Mouse (Mus musculus) forebrain, embryonic 14.5 days (tissue): ENCODE measurements at regions not wholly inside any gene's neighbourhood (a gene's known extent, or its start where the extent isn't known, plus 50 kb on each side); places are given as distances from the start of the nearest gene placed in this dataset.
A peak's percentile ranks its signal among the peaks of the same experiment; 100 is the strongest.

Experiments used
- ATAC-seq: fragments of 200-750 bp; cut with Nextera tagmentation; 2 replicates; pipeline ENCODE4 v1.8.0; 2017; ENCODE audit warnings: mild to moderate bottlenecking, moderate library complexity
- DNase-seq: peaks from one replicate; pipeline ENCODE4 v3.0.0-alpha.2; 2015; ENCODE audit warnings: low spot score
- H3K27ac ChIP-seq: fragments of 300-500 bp; sonication (generic); 2 replicates; pipeline ENCODE4 v1.5.1; 2014; ENCODE audit warnings: low read depth, mild to moderate bottlenecking, control low read depth, low read length, moderate library complexity
- H3K27me3 ChIP-seq: fragments of 300-500 bp; sonication (generic); replicated peaks from 2 replicates; pipeline ENCODE4 v1.6.1; 2014; ENCODE audit warnings: low read length, control low read depth, mixed read lengths; ENCODE audit not compliant: control insufficient read depth, insufficient read depth
- H3K36me3 ChIP-seq: fragments of 300-500 bp; sonication (generic); 2 replicates; pipeline ENCODE4 v1.6.1; 2014; ENCODE audit warnings: low read length, control low read depth; ENCODE audit not compliant: control insufficient read depth, insufficient read depth
- H3K4me1 ChIP-seq: fragments of 300-500 bp; sonication (generic); 2 replicates; pipeline ENCODE4 v1.6.1; 2014; ENCODE audit warnings: antibody characterized with exemption, low read length, control low read depth; ENCODE audit not compliant: control insufficient read depth, insufficient read depth
- H3K4me2 ChIP-seq: fragments of 300-500 bp; sonication (generic); 2 replicates; pipeline ENCODE4 v1.6.1; 2014; ENCODE audit warnings: mild to moderate bottlenecking, control low read depth, low read length
- H3K4me3 ChIP-seq: fragments of 300-500 bp; sonication (generic); 2 replicates; pipeline ENCODE4 v1.5.1; 2014; ENCODE audit warnings: low read depth, low read length, control low read depth
- H3K9ac ChIP-seq: fragments of 300-500 bp; sonication (generic); 2 replicates; pipeline ENCODE4 v1.6.1; 2014; ENCODE audit warnings: mild to moderate bottlenecking, low read length, control low read depth, moderate library complexity
- H3K9me3 ChIP-seq: fragments of 300-500 bp; sonication (generic); replicated peaks from 2 replicates; pipeline ENCODE4 v1.6.1; 2016; ENCODE audit warnings: low read length, control low read depth, mixed read lengths; ENCODE audit not compliant: control insufficient read depth
- WGBS: fragments of 180-500 bp; shearing (Covaris S2); extraction: QIAGEN DNeasy Blood & Tissue Kit; methylation state at CpG from one replicate; pipeline ENCODE4 v1.1.7; 2014; 5-methylcytosine and 5-hydroxymethylcytosine counted together

GRCm38 (mm10) chr10:66177318-66177717 lies 918.6 kb upstream of the Jmjd1c start:
- Histone ChIP-seq H3K4me3 (no peak overlapping the region), H3K9me3 (no peaks in the 10 kb centered on the region), H3K4me1 (no peaks in the 10 kb centered on the region), H3K27me3 (no peaks in the 10 kb centered on the region), H3K27ac (no peak overlapping the region), H3K36me3 (no peaks in the 10 kb centered on the region), H3K4me2 (no peak overlapping the region), H3K9ac (no peak overlapping the region)
- peak; percentile 60; the same call in 1 of the 2 replicates for ATAC-seq
- peak; percentile 47 for DNase-seq
- WGBS = 14% methylated on average over 3 of the region's 3 CpGs

- ATAC-seq = no peak
- WGBS = 90% methylated on average over 2 of the region's 2 CpGs
Observed at GRCm38 (mm10) chr10:66181231-66181630, 914.7 kb upstream of the Jmjd1c start.

DNA sequence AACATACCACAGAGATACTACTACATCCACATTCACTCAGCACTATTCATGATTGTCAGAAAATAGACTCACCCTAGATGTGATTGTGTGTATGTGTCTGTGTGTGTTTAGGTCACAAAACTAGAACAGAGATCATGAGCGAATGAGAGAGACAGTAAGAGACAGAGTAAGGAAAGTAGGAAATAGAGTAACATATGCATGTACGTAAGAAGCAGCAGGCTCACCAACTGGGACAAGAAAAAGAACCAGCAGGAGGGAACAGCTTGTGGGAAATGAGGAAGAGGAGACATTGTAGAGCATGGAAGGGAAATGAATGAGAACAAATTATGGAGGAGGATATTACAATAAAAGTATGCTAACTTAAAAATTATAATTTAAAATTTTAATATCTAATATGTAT lies 912.9 kb upstream of the Jmjd1c start:
- Histone ChIP-seq H3K36me3 (no peaks in the 10 kb centered on the region), H3K4me2 (no peak overlapping the region), H3K4me3 (no peak overlapping the region), H3K9me3 (no peaks in the 10 kb centered on the region), H3K27me3 (no peaks in the 10 kb centered on the region), H3K4me1 (no peaks in the 10 kb centered on the region), H3K9ac (no peak overlapping the region), H3K27ac (no peak overlapping the region)
- WGBS = 70% methylated on average over 2 of the region's 2 CpGs
- DNase-seq (no peak), ATAC-seq (no peak)

More at GRCm38 (mm10) chr10:66181231-66181630, 914.7 kb upstream of the Jmjd1c start:
- Histone ChIP-seq H3K4me1 (no peaks in the 10 kb centered on the region), H3K9ac (no peak overlapping the region), H3K4me3 (no peak overlapping the region), H3K9me3 (no peaks in the 10 kb centered on the region), H3K4me2 (no peak overlapping the region), H3K27me3 (no peaks in the 10 kb centered on the region), H3K36me3 (no peaks in the 10 kb centered on the region), H3K27ac (no peak overlapping the region)
- no peak for DNase-seq

DNA sequence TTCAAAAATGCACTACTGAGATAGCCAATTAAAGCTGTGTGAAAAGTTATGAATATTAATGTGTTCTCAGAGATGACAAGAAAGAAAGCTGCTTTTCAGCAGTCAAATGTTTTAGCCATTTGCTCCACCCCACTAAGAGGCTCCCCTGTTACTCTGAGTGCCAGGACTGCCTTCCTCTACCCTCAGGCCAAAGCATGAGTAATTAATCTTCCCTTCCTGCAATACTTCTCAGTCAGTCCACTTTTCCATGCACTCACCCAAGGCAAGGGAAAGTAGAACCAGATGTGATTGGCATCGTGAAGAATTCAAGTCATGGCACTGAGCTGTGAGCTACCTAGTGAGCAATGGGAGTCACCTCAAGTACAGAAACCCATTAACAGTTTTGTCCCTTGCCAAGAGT lies 908.9 kb upstream of the Jmjd1c start:
- ATAC-seq (peak; percentile 32; the same call in 1 of the 2 replicates), DNase-seq (peak; percentile 33)
- 76% methylated on average over 1 of the region's 1 CpGs for WGBS

DNA sequence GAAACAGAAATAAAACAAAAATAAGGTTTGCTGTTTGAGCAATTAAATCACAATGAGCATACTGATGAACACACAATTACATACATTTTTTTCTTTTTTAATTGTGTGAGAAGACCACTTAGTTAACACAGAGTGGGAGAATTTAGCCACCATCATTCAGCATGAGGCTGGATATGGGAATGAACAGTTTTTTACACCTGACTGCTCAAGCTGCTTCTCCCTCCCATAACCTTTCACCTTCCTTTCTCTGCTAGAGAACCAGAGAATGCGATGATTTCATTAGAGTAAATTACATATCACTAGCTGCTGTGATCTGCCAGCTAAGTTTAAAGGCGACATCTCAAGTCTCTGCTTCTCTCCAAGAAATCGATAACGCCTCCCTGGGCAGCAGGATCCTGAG lies 894.8 kb upstream of the Jmjd1c start:
- no peaks in the 10 kb centered on the region for H3K27me3 ChIP-seq
- H3K4me3 ChIP-seq = no peak overlapping the region
- no peaks in the 10 kb centered on the region for H3K36me3 ChIP-seq
- WGBS = 54% methylated on average over 4 of the region's 4 CpGs
- no peak overlapping the region for H3K4me2 ChIP-seq
- no peaks in the 10 kb centered on the region for H3K4me1 ChIP-seq
- DNase-seq (peak; percentile 20), ATAC-seq (no peak)
- H3K27ac ChIP-seq = no peak overlapping the region
- H3K9ac ChIP-seq = no peak overlapping the region
- no peaks in the 10 kb centered on the region for H3K9me3 ChIP-seq

More for the DNA sequence above, 908.9 kb upstream of the Jmjd1c start:
- Histone ChIP-seq H3K4me2 (no peak overlapping the region), H3K9ac (no peak overlapping the region), H3K36me3 (no peaks in the 10 kb centered on the region), H3K4me1 (no peaks in the 10 kb centered on the region), H3K27me3 (no peaks in the 10 kb centered on the region), H3K4me3 (no peak overlapping the region), H3K9me3 (no peaks in the 10 kb centered on the region), H3K27ac (no peak overlapping the region)

GRCm38 (mm10) chr10:66228123-66228522 lies 867.8 kb upstream of the Jmjd1c start:
- Histone ChIP-seq H3K4me3 (no peak overlapping the region), H3K4me1 (no peaks in the 10 kb centered on the region), H3K36me3 (no peaks in the 10 kb centered on the region), H3K9me3 (no peaks in the 10 kb centered on the region), H3K4me2 (no peak overlapping the region), H3K27ac (no peak overlapping the region), H3K9ac (no peak overlapping the region), H3K27me3 (no peaks in the 10 kb centered on the region)
- ATAC-seq (no peak), DNase-seq (no peak)
- 58% methylated on average over 2 of the region's 2 CpGs for WGBS

DNA sequence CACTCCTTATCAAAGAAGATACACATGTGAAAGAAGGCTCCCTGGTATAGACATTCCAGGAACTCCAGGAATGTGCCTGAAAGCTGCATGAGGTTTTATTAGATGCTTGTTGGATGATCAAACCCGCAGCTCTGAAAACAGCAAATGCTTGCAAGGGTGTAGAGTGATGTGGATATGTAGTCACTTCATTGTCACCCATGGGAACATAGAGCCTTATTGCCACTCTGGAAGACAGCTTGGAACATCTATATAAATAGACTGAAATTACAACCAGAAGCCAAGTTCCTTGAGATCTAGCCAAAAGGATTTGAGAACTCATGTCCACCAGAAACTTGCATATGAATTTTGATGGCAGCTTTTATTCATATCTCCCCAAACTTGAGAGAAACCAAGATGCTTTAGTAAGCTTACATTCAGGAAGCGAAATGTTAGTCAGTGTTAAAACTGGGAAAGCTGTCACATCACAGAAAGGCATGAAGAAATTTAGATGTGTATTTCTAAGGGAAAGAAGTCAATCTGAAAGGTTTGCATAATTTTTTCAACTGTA lies 861.5 kb upstream of the Jmjd1c start:
- no peaks in the 10 kb centered on the region for H3K9me3 ChIP-seq
- no peak overlapping the region for H3K27ac ChIP-seq
- DNase-seq (no peak), ATAC-seq (no peak)
- 92% methylated on average over 2 of the region's 2 CpGs for WGBS
- no peak overlapping the region for H3K9ac ChIP-seq
- no peaks in the 10 kb centered on the region for H3K4me1 ChIP-seq
- no peak overlapping the region for H3K4me3 ChIP-seq
- no peaks in the 10 kb centered on the region for H3K27me3 ChIP-seq
- no peak overlapping the region for H3K4me2 ChIP-seq
- no peaks in the 10 kb centered on the region for H3K36me3 ChIP-seq

GRCm38 (mm10) chr10:66256377-66256776 lies 839.5 kb upstream of the Jmjd1c start:
- H3K36me3 ChIP-seq = no peaks in the 10 kb centered on the region
- no peaks in the 10 kb centered on the region for H3K27me3 ChIP-seq
- no peak overlapping the region for H3K4me2 ChIP-seq
- H3K27ac ChIP-seq = no peak overlapping the region
- WGBS = 72% methylated on average over 5 of the region's 5 CpGs
- H3K4me1 ChIP-seq = no peaks in the 10 kb centered on the region
- H3K4me3 ChIP-seq = no peak overlapping the region
- H3K9ac ChIP-seq = no peak overlapping the region
- ATAC-seq (no peak), DNase-seq (peak; percentile 10)
- H3K9me3 ChIP-seq = no peaks in the 10 kb centered on the region

DNA sequence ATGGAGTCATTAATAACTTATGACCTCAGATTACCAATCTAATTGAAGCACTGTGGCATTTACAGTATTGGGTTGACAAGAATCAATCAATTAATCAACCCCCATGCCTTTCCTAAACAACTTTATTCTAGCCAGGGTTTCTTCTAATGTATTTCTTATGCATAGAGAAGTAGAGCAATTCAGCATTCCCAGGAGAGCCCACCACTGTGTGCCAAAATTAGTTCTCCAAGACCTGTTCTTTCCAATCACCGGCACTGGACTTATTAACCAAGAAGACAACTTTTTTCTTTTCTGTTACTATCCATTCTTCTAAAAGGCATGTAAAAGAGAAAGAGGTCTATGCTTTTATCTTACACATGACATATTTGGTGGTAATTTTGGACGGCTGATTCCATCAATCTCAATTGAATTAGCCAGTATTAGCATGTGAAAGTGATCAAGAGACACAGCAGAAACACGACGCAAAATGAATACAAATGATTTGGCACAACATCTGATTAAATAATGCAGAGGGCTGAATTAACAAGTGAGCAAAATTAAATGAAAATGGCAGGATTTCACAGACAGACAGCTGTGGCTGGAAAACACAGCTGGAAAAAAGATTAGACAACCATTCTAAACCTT lies 825.2 kb upstream of the Jmjd1c start:
- no peaks in the 10 kb centered on the region for H3K36me3 ChIP-seq
- peaks cover 3% of the 10 kb centered on the region for H3K4me1 ChIP-seq
- H3K9me3 ChIP-seq = no peaks in the 10 kb centered on the region
- no peak overlapping the region for H3K4me2 ChIP-seq
- no peak overlapping the region for H3K9ac ChIP-seq
- no peak overlapping the region for H3K4me3 ChIP-seq
- WGBS = 10% methylated on average over 4 of the region's 4 CpGs
- no peaks in the 10 kb centered on the region for H3K27me3 ChIP-seq
- no peak overlapping the region for H3K27ac ChIP-seq
- peak; percentile 87 for ATAC-seq
- peak; percentile 87 for DNase-seq
